Mouse (Mus musculus): ENCODE measurements around the gene Col11a1.

Col11a1 gene

GRCm38 (mm10) chr3:114029971-114030635 is at the start of gene Col11a1:
Col11a1 (plus strand) TSS chr3:114030540.
- peak; percentile 14 for DNase-seq (ENCODE audit: low spot score)

- no peak for DNase-seq (ENCODE audit: low spot score)
Measured at GRCm38 (mm10) chr3:113990936-113991335, 39.4 kb upstream of the Col11a1 start.

DNA sequence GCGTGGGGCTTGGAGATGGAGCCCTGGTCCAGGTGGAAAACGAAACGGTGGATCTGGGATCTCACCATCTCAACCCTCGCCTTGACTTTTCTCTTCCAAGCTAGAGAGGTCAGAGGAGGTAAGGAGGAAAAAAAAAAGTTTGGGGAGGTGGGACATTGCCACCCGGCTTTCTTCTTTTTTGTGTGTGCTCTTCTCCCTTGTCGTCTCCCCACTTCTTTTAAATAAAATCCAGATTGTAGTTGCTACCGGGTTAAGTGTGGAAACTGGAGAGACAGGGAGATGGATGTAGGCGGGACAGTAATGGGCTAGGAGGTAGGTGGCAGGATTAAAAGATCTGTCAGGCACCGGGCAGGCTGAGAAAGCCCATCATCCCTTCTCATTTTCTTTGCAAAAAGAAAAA is 546 bp downstream of the Col11a1 start:
- DNase-seq (ENCODE audit: low spot score) = no peak

DNA sequence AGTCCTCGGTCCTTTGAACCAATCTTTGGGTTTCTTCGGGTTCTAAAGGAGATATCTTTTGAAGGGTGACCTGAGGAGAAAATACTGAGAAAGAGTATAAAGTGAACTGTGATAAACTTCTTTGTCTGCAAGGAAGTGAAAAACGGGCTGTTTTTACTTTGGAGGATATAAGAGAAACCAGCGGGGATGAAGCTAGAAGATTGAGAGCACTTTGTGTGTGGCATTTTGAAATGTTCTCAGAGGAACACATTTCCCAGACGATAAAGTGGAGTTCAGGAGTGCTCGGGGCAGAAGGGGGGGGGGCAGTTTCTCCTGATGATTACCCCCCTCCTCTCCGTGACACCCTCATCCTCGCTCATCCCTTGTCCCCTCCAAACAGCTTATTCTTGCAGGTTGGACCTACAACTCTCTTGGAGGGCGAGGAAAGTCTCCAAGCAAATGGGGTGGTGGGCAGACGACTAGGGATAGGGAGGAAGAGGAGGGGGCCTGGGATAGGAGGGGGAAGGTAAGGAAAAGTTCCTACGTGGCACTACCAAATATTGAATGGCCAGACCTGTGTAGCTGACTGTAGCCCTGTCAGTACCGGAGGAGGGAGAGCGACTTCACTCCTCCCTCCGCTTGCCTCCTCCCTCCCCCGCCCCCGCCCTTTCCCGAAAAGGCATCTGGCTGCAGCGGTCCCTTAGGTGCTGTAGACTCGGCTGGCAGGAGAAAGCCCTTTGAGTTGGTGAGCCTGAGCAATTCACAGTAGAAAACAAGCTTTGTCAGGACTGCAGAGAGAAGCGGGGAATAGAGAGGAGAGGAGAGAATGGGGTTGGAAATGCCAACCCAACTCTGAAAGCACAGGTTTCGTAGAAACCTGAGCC is 1.2 kb downstream of the Col11a1 start:
- no peak for DNase-seq (ENCODE audit: low spot score)

- DNase-seq (ENCODE audit: low spot score) = no peak
Measured at GRCm38 (mm10) chr3:114032333-114032732, 2.0 kb downstream of the Col11a1 start.

DNA sequence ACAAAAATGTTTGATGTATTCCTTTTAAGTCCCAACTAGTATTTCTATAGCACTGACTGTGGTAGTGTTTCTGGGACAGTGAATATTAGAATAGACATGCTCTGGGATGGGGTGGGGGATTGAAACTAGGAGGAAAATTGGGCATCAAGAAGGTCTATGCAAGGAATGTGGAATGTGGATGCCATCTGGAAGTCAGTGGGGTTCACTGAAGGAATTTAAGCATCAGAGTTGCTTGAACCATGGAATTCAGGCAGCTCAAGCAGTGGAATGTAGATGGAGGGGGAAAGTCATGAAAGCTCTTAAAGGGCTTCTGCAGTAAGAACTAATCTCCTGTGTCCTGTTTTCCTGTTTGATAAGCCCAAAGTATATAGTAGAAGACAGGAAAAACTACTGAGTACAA is 22.1 kb downstream of the Col11a1 start:
- DNase-seq (ENCODE audit: low spot score) = no peak

DNA sequence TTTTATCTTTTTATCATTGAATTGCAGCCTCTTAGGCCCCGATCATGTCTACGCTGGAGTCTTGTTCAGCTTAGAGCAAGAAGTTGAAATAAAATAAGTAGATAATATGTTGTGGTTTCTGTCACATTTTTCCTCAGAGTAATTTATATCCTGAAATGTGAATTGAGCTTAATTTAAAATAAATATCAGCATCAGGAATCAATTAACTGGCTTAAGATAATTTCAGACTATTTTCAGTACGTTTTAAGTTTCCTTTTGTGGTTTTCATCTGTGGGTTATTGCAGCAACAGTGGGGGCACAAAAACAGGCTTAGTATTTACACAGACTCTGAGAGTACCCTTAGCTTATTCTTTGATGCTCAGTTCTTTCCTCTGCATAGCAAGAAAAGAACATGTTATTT is 23.2 kb downstream of the Col11a1 start:
- DNase-seq (ENCODE audit: low spot score) = no peak

DNA sequence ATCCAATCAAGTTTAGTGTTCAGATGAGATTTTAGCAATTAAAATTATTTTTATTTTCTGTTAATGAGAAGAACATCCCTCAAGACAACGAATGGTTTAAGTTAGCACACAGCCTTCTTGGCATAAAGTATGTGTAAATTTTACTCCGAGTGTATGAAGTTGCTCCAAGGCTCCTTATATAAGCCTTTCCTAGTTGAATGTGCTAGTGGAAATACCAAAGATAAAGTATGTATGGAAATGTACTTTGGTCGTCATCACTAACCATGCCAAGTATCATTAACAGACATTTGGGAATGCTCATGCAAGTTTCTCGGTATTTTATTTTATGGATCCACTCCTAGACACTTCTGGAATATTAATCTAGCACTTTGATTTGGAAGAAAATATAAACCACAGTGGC is 34.8 kb downstream of the Col11a1 start:
- no peak for DNase-seq (ENCODE audit: low spot score)

DNA sequence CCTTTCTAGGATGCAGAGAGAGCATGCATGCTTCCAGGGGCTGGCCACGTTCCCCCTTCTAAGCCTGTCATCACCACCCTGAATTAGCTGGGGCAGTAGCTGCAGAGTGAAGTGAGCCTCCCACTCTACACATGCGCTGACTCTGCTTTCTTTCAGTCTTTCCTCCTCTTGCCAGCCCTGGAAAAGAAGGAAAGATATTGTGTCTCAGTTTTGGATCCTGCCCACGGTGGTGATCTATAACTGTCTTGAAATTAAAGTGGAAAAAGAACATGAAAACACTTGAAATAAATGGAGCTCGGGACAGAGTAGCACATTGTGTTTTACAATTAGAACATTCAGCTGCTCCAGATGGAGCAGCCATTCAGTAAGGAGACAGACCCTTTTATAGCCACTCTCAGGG is 35.2 kb downstream of the Col11a1 start:
- DNase-seq (ENCODE audit: low spot score) = no peak

DNA sequence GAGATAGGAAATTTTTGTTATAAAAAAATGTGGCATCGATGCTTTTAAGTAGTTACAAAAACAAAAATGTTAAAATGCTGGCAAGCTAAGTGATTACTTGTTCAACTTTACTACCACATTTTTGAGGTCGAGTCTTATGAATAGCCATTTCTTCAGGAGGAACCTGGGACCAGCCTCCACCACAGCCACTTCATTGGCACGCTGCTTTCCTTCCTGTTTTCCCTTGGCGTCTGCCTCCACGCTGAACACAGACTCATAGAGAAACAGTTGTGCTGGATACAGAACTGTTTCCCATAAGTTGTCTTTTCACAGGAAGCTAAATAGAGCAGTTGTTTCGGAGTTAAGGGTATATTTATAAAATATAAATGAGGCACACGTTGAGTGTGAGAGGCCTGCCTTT is 69.0 kb downstream of the Col11a1 start:
- DNase-seq (ENCODE audit: low spot score) = no peak

DNA sequence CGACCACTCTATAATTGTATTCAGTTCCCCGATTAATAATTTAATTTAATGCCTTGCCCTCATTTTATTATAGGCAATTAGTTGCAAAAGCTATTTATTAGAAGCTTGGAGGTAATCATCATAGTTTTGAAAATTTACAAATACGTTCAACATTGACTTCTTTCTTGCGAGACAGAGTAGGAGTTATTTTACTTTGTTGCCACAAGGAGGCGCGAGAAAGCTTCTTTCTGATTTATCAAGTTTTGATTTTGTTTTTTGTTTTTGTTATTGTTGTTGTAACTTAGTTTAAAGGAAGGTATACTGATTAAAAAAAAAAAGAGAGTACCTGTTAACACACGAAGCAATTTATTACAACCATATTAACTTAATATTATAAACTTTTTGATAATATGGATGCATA is 76.8 kb downstream of the Col11a1 start:
- no peak for DNase-seq (ENCODE audit: low spot score)

GRCm38 (mm10) chr3:114147140-114147539 is 116.8 kb downstream of the Col11a1 start:
- no peak for DNase-seq (ENCODE audit: low spot score)

- no peak for DNase-seq (ENCODE audit: low spot score)
Measured at GRCm38 (mm10) chr3:114197964-114198750, 167.8 kb downstream of the Col11a1 start.

- DNase-seq (ENCODE audit: low spot score) = no peak
Measured at GRCm38 (mm10) chr3:114212255-114212654, 181.9 kb downstream of the Col11a1 start.

- DNase-seq (ENCODE audit: low spot score) = no peak
Measured at GRCm38 (mm10) chr3:114216105-114216504, 185.8 kb downstream of the Col11a1 start.

DNA sequence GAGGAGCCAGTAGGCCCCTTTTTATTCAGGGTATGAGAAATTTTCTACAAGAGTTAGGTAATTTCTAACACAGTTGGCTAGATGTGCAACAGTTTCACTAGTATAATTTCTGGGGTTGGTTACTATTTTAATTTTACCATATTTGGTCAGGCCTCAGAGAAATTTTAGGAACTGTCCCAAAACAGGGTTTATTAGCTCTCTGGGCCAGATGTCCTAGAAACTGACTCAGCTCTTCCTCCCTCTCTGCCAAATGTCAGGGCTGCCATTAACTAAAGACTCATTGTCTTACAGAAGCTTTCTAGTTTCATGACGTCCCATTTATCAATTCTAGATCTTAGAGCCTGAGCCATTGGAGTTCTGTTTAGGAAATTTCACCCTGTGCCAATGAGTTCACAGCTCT is 199.2 kb downstream of the Col11a1 start:
- no peak for DNase-seq (ENCODE audit: low spot score)

Data from urinary bladder, postnatal 25 days (tissue).